Mouse (Mus musculus): Measurements from ENCODE around the gene A630001G21Rik.

GRCm38 (mm10) chr1:85758969-85759293 is 19.5 kb downstream of the A630001G21Rik start:
- TF ChIP-seq NRF1 (IDR thresholded peaks at IDR 0.05; ENCODE audit: insufficient read depth, low read depth, low read length, poor library complexity, severe bottlenecking): no peak
- no peak for TF ChIP-seq CTCF (IDR thresholded peaks at IDR 0.05 in 2 of 3, conservative IDR thresholded peaks at IDR 0.05 in 1 of 3; ENCODE audit: control insufficient read depth in 1 of 3, insufficient read depth in 1 of 3, low read depth in 2 of 3, low read length in 3 of 3, poor library complexity in 1 of 3, severe bottlenecking in 1 of 3)
- TF ChIP-seq POLR2A (IDR thresholded peaks at IDR 0.05; ENCODE audit: control insufficient read depth in 1 of 2, insufficient read depth in 1 of 2, low read depth in 1 of 2, low read length in 2 of 2, poor library complexity in 1 of 2): no peak
- TF ChIP-seq TAL1 (IDR thresholded peaks at IDR 0.05; ENCODE audit: low read length): no peak
- TF ChIP-seq UBTF (IDR thresholded peaks at IDR 0.05; ENCODE audit: borderline replicate concordance, insufficient read depth, low read depth, low read length): no peak
- TF ChIP-seq JUND (IDR thresholded peaks at IDR 0.05; ENCODE audit: low read depth, low read length): peak; percentile 53; the same call in 1 of the 2 replicates
- no peak for TF ChIP-seq POLR2AphosphoS2 (IDR thresholded peaks at IDR 0.05; ENCODE audit: low read length)
- TF ChIP-seq MXI1 (IDR thresholded peaks at IDR 0.05; ENCODE audit: low read depth, low read length): no peak

Data from MEL (cell line).